Mouse (Mus musculus): ENCODE measurements around the gene Itga3.

- TF ChIP-seq ZC3H11A (IDR thresholded peaks at IDR 0.05; ENCODE audit: low read depth, low read length), result no peak
- no peak for TF ChIP-seq POLR2AphosphoS2 (IDR thresholded peaks at IDR 0.05; ENCODE audit: low read length)
- no peak for TF ChIP-seq MYC (IDR thresholded peaks at IDR 0.05; ENCODE audit: low read depth, low read length)
Measured at GRCm38 (mm10) chr11:95104266-95104665, 27.7 kb upstream of the Itga3 start.

Measured in MEL (cell line).